Mouse (Mus musculus) cortical plate, adult 2 months (tissue): ENCODE results near the gene Oasl1.

Experiments used
- CTCF ChIP-seq: fragments of 200-500 bp; IDR thresholded peaks from 2 replicates; pipeline ENCODE4 v1.5.1; 2011; ENCODE audit warnings: mild to moderate bottlenecking, control low read depth, low read length; ENCODE audit not compliant: insufficient read depth; ENCODE audit errors: extremely low read depth
- POLR2A ChIP-seq: fragments of 200-500 bp; IDR thresholded peaks from 2 replicates; pipeline ENCODE4 v1.6.1; 2011; ENCODE audit warnings: mild to moderate bottlenecking, low read length, control low read depth; ENCODE audit not compliant: insufficient read depth; ENCODE audit errors: extremely low read depth

GRCm38 (mm10) chr5:114967523-114968268 is 44.7 kb downstream of the Oasl1 start:
- TF ChIP-seq CTCF (no peak), POLR2A (no peak)
